Mouse (Mus musculus) frontal cortex, postnatal 14 days (tissue): Measurements from ENCODE around the gene Mxi1.
A peak's percentile ranks its signal among the peaks of the same experiment; 100 is the strongest.

Experiments used
- DNase-seq, 2 experiments: peaks; one replicate each; pipeline ENCODE4 v3.0.0; 2022; ENCODE audit warnings: low spot score in 2 of 2

The Mxi1 gene

DNA sequence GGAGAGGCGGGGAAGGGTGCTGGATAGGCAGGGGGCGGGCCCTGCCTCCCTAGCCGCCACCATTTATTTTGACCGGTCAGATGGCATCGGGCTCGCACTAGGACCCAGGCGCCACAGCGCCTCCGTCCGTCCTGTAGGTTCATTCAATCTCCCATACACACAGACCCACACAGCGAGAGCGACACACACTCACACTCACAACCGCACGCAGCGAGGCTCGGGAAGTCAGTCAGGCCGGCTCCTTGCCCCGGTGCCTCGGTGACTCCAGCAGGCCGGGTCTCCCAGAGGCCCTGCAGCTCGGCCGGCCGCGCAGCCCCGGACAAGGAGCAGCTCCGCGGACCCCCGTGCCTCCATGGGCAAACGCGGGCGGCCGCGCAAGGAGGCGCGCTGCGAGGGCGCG is at the start of gene Mxi1:
Gene Mxi1 (plus strand): TSS at position 171 of the 400 bp plus-strand sequence.
- peak; percentile 70 to 73 for DNase-seq

DNA sequence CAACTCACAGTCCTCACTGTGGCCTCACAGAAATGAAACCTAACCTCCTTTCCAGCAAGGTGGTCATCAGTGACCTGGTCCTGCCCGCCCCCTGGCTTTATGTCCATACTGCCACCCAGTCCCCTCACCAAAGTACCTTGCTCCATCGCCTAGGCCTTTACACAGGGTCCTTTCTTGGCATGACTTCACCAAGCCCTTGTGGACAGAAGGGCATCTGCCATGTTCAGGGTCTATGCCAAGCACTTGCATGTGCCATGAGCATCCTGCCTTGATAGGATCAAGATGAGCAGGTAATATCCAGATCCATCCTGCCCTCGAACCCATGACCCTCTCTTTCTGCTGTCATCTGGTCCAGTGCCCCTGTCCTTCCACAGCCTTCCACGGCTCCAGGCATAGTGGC is 49.5 kb upstream of the Mxi1 start:
- no peak for DNase-seq

DNA sequence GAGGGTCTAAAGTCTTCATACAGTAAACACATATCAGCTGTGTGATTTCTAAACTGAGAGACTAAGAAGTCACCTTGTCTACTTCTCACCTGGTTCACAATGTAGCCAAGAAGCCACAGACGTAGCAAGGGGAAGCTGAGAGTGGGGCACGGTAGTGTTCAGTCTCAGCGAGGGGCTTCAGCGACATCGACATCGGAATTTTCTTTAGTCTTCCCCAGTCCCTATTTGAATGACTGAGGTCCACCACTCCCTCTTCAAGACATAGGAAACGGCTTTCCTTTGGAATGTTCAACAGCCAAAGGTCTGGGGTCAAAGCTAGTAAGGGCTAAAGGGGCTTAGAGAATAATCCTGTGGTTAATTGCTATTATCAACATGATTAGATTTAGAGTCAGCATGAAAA is 48.3 kb upstream of the Mxi1 start:
- no peak for DNase-seq

DNA sequence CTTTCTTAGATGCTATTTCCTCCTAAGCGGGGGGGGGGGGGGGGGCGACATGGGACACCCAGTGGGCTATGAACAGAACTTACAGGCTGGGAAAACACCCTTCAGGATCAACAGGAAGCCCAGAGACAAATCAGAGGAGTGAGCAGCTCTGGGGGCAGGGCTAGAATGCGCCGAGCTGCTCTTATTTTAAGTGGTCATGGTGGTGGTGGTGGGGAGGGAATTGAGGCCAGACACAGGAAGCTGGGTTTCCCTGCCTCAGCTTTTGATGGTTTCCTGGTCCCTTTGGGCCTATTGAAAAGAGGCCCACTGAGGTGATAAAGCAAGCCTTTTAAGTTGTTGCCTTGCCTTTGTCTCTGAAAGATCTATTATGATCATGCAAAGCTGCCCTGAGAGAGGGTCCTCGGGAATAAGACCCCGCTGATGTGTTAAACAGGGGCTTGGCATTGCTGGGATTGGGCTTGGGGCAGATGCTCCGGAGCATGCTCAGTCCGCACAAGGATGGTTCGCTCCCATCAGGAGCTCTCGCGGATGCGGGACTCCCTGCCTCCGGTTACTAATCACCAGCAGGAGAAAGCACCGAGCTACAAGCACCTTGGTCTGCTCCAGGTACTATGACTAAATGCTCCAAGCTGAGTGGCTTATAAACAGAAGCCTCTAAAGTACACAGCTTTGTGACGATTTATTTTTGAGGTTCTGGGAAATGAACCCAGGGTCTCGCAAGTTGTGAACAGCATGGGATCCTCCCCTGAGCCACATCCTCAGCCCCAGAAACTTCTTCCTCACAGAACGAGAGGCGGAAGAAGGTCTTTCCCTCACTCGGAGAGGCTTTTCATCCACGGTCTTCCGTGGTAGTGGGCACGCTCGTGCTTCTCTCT is 46.2 kb upstream of the Mxi1 start:
- DNase-seq, result no peak

DNA sequence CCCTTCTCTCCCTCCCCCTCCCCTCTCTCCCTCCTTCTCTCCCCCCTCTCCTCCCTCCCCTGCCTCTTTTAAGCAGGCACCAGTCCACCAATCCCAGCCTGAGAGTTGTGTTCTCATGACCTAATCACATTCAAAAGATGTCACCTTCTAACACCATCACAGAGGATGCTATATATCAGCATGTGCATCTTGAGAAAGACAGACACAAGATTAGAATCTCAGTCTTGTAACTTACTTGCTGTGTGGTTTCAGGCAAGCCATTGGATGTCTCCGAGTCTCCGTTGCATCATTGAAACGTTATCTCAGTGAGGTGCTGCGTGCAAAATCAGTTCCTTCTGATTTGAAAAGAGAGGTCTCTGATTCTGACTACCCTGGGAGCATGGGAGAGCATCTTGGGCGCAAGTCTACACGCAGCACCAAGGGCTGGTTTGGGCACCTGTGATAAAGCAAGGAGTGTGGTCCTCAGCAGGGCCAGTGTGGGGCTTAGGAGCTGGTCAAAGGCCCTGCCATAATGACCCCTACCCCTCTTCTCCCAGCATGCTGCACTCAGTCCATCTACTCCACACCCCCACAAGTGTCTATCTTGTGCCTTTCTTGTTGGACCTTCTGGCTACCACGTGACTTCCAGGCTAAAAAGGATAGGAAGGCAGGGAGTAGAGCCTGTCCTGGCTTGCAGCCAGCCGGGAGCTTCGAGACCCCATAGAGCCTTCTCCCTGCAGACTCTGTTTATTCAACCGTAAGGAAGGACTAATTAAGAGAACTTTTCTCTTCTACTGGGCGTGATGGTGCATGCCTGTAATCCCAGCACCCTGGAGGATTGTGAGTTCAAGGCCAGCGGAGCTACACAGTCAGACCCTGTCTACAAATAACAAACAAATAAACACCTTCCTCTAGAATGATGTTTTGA is 45.2 kb upstream of the Mxi1 start:
- DNase-seq, result no peak

DNA sequence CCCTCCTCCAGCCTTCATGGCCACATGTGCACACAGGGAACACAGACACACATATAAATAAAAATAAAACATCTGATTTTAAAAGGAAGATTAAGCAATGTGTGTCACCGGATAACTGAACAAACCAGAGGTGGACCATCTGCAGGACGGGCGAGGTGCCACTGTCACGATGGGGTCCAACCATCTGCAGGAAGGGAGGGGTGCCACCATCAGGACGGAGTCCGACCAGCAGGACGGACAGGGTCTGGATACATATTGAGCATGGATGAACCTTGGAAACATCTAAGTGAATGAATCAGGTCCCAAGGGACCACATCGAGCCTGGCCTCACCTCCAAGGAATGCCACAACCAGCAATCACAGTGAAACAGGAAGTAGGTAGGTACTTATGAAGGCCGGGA is 43.0 kb upstream of the Mxi1 start:
- DNase-seq, result no peak

DNA sequence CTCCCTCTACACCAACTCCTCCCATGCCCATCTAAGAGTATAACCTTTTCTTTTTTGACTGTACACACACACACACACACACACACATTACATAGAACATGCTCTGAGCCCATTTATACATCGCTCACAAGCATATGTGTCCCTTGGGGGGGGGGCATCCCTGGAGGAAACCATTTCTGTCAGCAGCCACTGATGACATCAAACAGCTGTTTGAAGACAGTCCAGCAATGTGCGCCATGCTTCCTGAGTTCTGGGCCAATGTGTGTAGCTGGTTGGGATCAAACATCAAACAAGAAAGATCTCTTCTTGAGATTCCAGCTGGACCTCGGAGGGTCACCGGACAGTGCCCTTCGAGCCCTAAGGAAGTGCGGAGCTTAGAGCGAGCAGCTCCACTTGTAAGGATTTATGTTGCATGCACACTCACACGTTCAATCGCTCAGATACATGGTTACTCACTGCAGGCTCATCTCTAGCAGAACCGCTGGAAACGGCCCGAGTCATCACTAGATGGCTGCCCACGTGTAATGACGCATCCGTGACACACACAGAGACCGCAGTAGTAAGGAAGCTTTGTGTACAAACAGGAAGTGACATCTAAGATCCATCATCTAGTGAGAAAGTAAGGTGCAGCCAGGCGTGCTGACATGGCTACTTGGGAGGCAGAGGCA is 37.1 kb upstream of the Mxi1 start:
- DNase-seq, result no peak

DNA sequence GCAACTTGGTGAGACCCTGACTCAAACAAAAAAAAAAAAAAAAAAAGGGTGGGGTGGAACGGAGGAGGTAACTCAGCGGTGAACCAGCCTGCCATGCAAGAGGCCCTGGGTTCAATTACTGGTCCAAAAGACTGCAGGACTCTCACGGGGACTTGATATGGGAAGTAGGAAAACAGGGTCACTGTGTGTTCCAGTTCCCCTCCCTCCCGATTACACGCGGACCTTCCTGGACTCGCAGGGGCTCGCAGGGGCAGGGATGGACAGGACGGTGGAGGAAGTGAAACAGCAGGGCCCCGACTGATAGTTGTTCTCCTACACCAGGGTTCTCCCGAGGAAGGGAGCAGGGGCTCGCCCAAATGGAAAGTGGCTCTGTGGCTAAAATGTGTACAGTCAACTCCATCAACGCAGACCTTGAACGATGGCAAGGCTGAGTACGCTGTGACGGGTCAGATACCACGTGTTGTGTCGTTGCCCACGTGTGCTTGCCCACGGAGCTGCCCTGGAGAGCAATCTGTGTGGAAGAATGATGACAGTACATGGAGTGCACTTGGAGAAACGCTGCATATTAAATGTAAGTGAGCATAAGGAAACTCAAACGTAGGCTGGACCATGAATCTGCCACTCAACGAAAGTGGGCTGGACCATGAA is 36.4 kb upstream of the Mxi1 start:
- no peak for DNase-seq

DNA sequence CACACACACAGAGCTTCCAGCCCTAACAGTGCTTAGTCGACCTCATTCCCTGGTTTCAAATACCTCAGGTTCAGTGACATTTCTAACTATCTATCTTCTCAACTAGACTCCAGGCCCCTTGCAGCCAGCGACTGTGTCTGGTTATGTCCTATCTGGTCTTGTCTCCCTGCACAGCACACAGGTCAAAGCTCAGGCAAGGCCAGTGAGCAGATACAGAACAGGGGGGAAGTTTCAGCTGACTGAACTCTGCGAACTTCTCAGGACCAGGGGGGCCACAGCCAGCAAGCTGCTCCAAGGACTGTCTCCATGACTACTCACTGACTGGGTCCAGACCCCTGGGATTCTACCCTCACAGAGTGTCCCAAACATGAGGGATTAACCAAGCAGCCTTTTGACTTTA is 35.1 kb upstream of the Mxi1 start:
- no peak for DNase-seq

DNA sequence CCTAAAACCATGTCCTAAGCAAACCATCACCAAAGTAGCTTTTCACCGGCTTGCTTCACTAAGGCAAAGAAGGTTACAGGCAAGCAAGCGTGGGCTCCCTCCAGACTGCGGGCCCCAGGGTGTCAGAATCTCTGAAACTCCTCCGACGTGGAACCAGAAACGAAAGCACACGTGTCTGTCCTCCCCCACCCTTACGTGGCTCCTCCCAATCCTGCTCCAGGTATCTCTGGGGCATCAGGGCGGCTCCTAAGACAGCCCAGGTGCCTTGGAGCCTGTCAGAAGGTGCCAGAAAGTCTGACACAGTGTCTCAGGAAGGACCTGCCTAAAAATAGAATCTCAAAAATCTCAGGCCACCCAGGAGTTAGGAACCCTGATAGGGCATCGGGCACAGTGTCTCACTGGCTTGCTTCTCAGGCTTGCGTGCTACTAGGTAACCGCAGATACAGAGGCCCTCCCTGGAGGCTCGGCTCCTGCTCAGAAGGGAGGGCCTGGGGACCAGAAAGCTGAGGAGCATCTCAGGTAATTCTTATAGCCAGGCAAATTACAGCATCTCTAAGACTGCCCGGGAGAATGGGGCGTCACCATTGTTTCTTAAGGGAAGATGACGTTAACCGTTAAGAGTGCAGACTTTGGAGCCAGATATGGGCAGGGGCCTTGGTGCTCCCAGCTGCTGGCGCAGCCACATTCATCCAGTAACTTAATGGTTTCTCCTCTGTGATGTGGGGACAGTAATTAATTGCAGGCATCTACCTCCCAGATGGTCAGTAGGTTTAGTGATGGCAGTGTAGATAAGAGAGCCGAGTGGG is 33.2 kb upstream of the Mxi1 start:
- no peak for DNase-seq

DNA sequence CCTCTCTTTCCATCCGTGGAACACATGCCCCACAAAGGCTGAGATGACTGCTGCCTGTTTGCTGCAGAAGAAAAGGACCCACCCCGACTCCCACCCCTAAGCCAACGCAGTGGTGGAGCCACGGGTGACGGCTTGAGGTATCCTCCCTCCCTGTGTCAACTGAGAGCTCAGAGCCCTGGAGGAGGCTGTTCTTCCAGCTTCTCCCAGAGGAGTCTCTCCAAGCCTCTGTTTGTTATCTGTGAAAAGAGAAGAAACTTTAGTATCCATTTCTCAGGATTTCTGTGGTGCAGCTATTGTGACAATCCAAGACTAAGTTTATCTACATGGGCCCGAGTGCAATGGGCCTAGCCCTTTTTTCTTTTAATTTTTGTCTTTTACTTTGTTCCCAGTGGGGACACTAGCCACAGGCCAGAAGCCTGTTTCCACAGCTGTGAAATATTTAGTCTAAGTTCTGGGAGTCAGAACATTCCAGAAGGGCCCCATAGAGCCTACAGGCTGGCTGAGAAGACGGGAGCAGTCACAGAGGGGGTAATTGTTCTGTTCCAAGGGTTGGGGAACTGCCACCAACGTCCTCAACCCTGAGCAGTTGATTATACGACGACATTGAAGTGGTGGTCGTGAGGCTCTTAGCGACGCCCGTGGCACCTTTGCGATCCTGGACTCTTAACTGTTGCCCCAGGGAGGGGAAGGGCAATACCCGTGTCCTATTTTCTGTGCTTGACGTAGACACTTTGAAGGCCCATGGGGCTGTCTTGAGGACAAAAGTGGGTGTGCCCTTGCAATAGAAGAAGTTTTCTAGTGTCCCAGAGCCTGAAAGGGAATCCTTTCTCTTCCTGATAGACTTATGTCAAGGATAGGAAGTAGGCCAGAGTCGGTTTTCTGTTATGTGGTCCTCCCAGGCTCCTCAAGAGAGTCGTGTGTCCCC is 31.6 kb upstream of the Mxi1 start:
- no peak for DNase-seq

- no peak for DNase-seq
Measured at GRCm38 (mm10) chr19:53280254-53280653, 30.1 kb upstream of the Mxi1 start.

DNA sequence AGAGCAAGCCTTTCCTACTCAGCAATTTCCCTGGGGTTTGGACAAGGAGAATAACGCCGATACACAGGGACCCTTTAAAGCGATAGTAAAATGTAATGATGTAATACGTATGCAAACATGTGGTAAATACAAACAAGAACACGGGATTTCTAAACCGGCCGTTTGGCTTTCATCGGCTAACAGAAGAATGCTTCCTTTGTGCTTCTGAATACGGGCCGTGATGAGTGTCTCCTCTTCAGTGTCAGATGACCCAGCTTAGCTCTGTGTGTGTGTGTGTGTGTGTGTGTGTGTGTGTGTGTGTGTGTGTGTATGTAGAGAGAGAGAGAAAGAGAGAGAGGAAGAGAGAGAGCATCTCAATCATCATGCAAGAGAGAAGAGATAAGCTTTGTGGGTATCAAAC is 27.7 kb upstream of the Mxi1 start:
- no peak for DNase-seq

GRCm38 (mm10) chr19:53283742-53284141 is 26.6 kb upstream of the Mxi1 start:
- DNase-seq, result no peak

DNA sequence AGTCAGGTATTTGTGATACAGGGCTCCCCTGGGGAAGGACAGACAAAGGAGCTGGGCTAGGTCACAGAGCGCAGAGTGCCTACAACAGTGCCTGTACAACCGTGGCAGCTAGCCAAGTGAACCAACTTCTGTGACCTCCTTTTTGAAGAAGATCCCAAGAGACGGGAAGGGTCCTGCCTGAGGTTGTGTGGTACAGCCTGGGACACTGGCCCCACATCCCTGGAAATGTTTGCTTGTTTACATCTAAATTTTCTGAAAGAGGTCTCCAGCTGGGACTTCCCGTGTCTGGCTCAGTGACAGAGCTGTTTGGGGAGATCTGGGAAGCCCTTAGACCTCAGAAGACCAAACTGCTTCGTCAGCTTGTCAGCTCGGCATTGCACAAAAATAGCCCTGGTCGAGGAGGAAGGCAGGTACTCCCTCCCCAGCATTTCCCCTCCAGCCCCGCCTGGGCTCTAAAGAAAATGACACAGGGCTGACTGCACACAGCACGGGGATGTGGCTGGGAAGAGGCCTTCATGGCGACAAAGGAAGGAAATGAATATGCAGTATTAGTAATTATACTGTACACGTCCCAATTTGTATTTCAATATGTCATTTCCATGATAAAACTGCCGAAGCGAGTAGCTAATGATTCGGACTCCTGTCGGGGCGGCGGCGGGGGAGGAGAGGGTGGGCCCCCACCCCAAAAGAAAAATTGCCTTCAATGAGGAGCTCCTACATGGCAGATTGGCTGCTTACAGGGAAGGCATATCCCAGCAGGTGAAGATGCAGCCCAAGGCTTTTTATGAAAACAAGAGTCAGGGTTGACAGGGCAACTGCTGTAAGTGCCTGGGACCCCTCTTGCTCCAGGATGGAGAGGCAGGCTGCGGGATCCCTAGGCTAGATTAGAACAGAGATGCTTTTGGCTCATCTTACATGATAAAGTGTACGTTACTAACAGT is 25.8 kb upstream of the Mxi1 start:
- peak in 1 of 2 experiments; percentile 15 for DNase-seq

- DNase-seq, result no peak
Measured at GRCm38 (mm10) chr19:53296331-53297254, 13.7 kb upstream of the Mxi1 start.

- DNase-seq, result no peak
Measured at GRCm38 (mm10) chr19:53299156-53299828, 11.0 kb upstream of the Mxi1 start.
